Mouse (Mus musculus) natural killer cell, adult 2 months (primary cell): Measurements from ENCODE around the gene Srp9.
A peak's percentile ranks its signal among the peaks of the same experiment; 100 is the strongest.
"Not testable (repeated sequence)": the region's sequence is repeated elsewhere in the genome, so short reads cannot be mapped to it uniquely, and the experiment has no call there.

ENCODE experiments used
- DNase-seq, 2 experiments: peaks; one replicate each; pipeline ENCODE4 v3.0.0; 2022; ENCODE audit warnings: low spot score in 2 of 2

Gene Srp9

DNA sequence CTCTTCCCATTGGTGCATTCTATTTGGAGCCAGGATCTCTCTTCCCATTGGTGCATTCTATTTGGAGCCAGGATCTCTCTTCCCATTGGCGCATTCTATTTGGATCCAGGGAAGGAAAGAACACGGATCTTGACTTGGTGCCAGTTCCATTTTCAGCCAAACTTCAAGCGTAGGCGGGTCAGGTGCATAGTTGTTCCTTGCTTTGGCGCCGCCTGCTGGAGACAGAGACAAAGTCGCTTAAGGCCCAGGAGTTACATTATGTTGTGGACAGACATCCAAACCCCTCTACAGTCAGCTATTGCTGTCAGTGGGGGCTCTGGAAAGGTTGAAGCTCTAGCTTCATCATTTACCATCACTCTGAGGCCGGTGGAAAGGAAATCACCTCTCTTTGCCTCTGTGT lies 18.8 kb downstream of the Srp9 start:
- DNase-seq, result peak in 1 of 2 experiments; percentile 17

DNA sequence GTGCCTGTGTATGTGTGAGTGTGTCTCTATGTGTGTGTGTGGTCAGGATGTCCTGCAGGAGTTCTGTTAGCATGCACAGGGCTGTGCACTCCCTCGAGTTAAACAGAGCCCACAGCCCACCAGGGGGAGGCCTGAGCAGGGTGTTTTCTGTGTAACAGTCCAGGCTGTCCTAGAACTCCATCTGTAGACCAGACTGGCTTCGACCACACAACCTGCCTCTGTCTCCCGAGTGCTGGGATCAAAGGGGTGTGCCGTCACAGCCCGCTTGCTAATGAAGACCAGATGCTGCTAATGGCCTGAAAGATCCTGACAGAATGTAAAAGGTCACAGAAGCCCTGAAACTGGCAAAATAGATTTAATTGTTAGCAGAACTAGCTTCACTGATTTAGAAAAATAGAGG lies 21.0 kb downstream of the Srp9 start:
- no peak for DNase-seq

DNA sequence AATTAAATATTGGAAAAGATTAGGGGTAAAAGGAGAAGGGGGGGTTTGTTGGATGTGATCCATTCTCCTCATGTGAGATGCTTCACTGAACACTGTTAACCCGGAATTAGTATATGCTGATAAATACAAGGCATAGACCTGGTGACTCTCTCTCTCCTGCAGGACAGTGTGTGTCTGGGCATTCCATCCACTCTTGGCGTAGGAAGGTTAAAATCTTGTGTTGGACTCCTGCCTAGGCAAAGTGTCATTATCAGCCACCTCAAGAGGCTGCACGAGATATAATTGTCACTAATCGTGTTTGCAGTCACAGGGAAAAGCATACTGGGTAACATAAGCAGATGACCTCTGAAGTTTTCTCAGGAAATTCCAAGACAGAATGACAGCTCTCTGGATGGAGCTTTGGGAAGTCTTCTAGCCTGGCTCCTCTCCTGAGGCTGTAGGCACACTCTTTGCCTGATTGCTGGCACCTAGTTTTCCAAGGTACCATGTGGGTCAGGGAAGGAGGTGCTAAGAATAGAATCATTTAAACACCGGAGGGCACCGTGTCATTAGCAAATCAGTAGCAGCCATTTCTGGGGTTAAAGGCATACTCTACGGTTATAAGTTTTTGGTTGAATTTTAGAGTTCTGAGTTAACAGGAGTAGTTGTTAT lies 24.5 kb downstream of the Srp9 start:
- DNase-seq, result no peak

DNA sequence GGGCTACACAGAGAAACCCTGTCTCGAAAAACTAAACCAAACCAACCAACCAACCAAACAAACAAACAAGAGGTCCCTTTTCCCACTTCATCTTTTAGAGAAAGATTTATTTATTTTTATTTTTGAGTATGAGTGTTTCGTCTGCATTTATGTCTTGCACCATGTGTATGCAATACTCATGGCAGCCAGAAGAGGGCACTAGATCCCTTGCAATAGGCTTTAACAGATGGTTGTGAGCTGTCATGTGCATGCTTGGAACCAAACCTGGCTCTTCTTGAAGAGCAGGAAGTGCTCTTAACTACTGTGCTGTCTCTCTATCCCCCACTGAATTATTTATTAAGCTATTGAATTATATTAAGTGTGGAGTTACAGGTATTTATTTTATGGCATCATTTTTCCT lies 25.4 kb downstream of the Srp9 start:
- peak in 1 of 2 experiments; percentile 28 for DNase-seq

DNA sequence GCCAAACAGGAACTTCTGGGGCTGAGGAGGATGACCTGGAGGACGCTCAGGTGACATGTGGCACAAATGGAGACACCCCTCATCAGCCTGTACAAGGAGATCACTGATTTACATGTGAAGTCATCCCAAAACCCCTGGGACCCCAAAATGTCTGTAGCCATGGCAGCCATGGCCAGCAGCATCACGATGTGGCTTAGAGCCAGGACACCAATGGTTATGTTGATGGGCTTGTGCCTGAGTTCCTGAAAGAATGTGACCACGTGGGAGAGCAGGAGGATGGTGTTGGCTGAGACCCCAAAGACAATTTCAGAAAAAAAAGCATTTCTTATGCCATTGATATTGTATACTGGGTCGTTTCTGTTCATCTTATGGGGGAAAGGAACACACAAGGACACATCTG lies 33.2 kb downstream of the Srp9 start:
- no peak for DNase-seq

DNA sequence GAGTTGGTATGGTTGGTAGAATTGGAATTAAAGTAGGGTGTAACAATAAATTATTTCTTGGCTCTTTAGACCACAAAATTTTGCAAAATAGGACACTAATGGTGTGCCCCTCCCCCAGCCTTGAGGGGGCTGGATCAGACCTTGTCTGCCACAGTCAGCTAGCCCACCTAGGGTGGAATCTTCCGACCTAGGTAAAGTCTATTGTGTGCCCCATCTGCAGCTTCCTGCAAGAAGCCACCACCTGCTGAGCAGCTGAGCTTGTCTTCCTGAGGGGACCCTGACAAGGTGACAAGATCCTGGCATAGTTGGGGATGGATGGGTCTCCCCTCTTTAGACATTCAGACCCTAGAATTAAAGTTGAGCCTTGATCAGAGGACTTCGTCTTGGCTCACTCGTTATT lies 35.0 kb downstream of the Srp9 start:
- DNase-seq, result no peak

DNA sequence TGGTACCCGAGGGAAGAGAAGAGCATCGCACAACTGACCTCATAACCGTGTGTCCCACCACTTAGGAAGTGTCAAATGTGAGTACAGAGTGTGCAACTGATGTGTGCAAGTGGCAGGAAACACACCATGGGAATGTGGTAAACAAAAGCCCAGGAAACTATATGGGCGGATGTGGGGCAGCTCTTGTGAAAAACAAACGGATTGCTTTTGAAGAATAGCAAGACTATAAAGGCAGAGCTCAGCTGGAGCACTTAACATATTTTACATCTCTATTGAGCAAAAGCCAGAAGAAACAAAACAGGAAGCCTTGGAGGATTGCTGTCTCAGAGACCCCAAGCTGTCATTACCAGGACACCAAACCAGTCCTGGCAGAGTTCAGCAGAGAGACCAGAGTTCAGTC lies 38.4 kb downstream of the Srp9 start:
- no peak for DNase-seq

DNA sequence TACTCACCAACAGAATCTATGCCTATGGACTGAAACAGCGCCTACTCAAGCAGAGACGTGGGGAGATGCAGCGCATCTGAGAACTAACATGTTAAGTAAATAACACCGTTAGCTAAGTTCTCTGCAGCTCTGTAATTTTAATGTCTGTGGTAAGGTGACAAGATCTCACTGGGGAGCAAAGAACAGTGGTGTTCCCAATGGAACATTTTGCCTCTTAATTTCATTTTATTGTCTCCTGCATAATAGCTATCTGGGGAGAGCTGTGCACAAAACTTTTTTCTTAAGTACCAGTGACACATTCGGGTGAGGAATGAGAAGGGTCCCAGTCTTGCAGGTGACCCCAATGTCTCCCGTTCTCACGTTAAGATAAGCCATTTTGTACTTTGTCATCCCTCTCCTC lies 39.8 kb downstream of the Srp9 start, which contains the start of gene Vmn1r1:
Gene Vmn1r1 (minus strand): TSS at position 101 of the 400 bp plus-strand sequence.
- no peak for DNase-seq

DNA sequence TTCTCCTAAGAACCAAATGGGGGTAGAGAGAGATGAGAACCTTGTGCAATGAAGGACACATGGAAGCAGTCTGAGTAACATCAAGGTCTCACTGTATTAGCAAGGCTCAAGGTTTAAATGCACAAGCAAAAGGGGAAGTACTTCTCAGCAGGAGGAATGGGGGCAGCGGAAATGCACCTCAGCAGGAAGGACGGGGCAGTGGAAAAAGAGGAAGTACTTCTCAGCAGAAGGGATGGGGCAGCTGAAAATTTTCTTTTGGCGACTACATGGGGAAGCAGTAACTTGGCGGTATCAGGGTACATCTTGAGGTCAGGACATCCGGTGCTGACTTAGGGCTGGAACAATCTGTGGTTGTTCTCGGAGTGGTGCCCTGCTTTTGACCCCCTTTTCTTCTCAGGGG lies 45.7 kb downstream of the Srp9 start:
- not testable (repeated sequence) for DNase-seq

DNA sequence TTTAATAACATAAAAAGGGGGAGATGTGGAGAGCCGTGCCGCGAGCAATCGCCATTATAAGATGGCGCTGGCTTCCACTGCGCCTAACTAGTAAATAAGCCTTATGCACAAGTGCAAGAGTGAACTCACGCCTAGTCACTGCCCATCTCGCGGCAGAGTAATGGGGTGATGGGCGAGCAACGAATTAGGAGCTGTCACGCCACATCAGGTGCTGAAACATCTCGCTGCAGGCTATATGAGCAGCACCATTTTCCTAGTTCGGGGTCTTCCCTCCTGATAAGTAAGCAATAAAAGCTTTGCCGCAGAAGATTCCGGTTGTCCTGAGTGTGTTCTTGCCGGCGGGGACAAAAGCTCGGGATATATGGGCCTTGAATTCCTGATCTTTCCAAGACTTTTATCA lies 52.4 kb downstream of the Srp9 start:
- DNase-seq, result not testable (repeated sequence)

DNA sequence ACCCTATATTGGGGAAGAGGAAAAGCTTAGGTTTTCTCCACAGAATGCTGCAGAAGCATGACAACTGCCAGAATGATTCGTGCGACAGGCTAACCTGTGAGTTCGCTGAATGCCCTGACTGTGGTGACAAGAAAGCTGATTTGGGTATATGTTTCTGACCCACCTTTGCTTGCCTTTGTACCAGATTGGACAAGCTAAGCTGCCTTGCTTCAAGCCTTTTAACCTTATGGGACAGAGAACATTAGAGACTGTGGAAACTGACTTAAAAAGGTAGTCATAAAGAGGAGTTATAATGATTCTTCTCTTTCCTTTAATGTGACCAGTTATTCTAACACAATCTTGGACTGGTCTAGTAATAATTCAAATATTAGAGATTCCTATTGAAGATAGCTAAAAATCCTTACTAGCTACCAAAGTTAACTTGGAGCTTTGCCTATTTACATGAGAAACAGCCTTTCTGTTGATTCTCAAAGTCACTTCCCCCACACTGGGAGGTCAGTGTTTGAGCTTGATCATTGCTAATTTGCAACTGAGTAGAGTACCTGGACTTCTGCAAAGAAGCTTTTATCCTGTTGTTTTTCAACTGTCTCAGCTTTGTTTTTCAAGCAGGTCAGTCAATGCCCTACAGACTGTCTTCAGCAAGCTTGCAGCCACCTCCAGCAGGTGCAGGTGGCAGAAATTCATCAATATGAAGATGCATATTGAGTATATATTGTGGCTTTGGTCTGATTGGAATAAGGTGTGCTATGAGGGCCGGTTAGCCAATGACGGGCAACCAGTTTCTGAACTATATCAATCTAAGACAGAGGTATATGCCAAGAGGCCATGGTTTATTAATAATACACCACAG lies 57.1 kb downstream of the Srp9 start:
- DNase-seq, result no peak
